Mouse (Mus musculus): ENCODE measurements around the gene Atp8b3.

- TF ChIP-seq GATA1 (IDR thresholded peaks at IDR 0.05; ENCODE audit: low read length) (peak; percentile 85), TAL1 (IDR thresholded peaks at IDR 0.05; ENCODE audit: low read length) (peak; percentile 74)
These were observed 14.7 kb upstream of the Atp8b3 start for GRCm38 (mm10) chr10:80553575-80553974.

All from erythroblast, embryonic 14.5 days (primary cell).